Mouse (Mus musculus) mammary gland, adult 2 months (tissue): ENCODE data around the gene Ifi208. TPM values are rescaled to one million over a fixed set of nuclear protein-coding genes. Genes with fewer than 3 reads are reported as not detected.

Source experiments
- polyA plus RNA-seq: library from polyadenylated mRNA; depleted of rRNA; stranded (reverse); fragments of >200 nt; gene quantifications from 2 replicates; pipeline ENCODE4 v1.2.3, GENCODE M21; 2012; ENCODE audit warnings: low replicate concordance; rRNA removed

Gene Ifi208
- polyA plus RNA-seq: 14.5 and 19.2 TPM in 2 replicates

DNA sequence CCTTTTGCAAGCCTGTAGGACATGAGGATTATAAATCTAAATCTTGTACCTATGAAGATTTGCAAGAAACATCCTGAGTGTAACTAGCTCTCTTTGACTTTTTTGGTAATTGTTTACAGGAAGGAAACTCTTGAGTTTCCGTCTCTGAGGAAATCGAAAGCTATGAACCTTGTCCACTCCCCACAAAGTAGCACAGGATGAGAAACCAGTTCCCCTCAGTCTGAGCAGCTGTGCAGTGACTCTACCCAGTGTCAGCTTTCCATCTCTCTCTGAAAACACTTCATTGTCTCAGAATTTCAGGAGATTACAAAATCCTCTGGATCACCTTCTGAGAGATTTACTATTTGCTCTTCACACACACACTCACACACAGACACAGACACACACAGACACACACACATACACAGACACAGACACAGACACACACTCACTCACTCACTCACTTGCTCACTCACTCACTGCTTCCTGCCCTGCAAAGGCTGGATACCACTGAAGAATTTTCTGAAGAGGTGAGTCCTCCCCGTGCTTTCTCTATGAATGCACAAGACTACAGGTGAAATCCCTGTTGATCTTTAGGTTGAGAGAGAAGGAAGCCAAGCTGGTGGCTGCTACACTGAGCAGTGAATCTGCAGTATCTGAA lies at the start of gene Ifi208:
TSS of gene Ifi208 (plus strand) at position 218 of the 640 bp plus-strand sequence.

DNA sequence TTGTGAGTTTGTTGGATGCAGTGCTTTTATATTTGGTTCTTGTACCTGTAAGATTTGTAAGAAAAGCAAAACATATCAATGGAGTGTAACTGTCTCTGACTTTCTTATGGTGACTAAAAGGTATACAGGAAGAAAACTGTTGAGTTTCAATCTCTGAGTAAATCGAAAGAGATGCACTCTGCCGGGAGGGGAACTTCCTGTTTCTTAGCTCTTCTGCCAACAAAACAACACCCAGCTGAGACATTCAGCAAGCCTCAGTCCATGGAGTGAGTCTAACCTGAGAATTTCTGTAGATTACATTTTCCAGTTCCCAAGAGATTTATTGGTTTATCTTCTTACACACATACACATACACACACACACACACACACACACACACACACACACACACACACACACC lies 42.9 kb upstream of the Ifi208 start, which contains the start of gene Ifi209:
TSS of gene Ifi209 (plus strand) at position 296 of the 400 bp plus-strand sequence.

GRCm38 (mm10) chr1:173741656-173742055 lies 68.2 kb downstream of the Ifi208 start, which contains the start of gene Ifi207:
Gene Ifi207 (minus strand): TSS chr1:173741747.

Other genes starting within 250 kb of the Ifi208 start
- 17.6 and 18.4 TPM in 2 replicates for gene Ifi206, start 182.6 kb upstream of the Ifi208 start, polyA plus RNA-seq
- 0.84 and 1.3 TPM in 2 replicates for gene Ifi214, start 137.7 kb upstream of the Ifi208 start, polyA plus RNA-seq
- gene Ifi213, start 74.4 kb upstream of the Ifi208 start, polyA plus RNA-seq: 14.9 and 18.4 TPM in 2 replicates
- 2.8 and 5.7 TPM in 2 replicates for gene Ifi209, start 42.8 kb upstream of the Ifi208 start, polyA plus RNA-seq
- gene Ifi207, start 68.1 kb downstream of the Ifi208 start, polyA plus RNA-seq: 13.7 and 48.4 TPM in 2 replicates
- gene Ifi204, start 93.3 kb downstream of the Ifi208 start, polyA plus RNA-seq: 1.9 and 6.8 TPM in 2 replicates
- gene Ifi211, start 239.4 kb downstream of the Ifi208 start, polyA plus RNA-seq: 2.0 and 4.2 TPM in 2 replicates